Mouse (Mus musculus) fibroblast of lung, adult 2 months (primary cell): ENCODE measurements around the gene Traf3.

Experiments
- DNase-seq: peaks from one replicate; pipeline ENCODE4 v3.0.0-alpha.2; 2011; ENCODE audit warnings: low read depth

The Traf3 gene

GRCm38 (mm10) chr12:111165831-111166591 lies at the start of gene Traf3:
Traf3 (plus strand) TSS chr12:111166370.
- no peak for DNase-seq

GRCm38 (mm10) chr12:111119506-111120085 lies 46.6 kb upstream of the Traf3 start:
- DNase-seq, result no peak

GRCm38 (mm10) chr12:111120976-111121645 lies 45.1 kb upstream of the Traf3 start:
- no peak for DNase-seq

DNA sequence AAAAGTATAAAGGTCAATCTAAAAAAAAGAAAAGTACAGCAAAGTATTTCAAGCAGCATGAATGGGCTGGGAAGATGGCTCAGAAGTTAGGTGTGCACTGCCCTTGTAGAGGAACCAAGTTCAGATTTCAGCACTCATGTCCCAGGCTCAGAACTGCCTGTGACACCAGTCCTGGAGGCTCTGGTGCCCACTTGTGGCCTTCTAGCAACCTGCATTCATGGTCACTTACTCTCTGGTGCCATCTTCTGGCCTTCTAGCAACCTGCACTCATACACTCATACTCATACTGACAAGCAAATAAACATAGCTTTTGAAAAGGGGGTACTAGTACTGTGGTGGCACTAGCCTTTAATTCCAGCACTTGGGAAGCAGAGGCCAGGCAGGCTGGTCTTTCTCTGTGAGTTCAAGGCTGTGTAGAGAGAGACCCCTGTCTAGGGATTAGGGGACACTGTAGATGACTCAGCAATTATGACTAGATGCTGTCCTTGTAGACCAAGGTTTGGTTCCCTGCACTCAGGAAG lies 43.8 kb upstream of the Traf3 start:
- DNase-seq, result peak; percentile 2

- DNase-seq, result no peak
Measured at GRCm38 (mm10) chr12:111124601-111125260, 41.4 kb upstream of the Traf3 start.

GRCm38 (mm10) chr12:111125666-111126065 lies 40.5 kb upstream of the Traf3 start:
- DNase-seq, result no peak

DNA sequence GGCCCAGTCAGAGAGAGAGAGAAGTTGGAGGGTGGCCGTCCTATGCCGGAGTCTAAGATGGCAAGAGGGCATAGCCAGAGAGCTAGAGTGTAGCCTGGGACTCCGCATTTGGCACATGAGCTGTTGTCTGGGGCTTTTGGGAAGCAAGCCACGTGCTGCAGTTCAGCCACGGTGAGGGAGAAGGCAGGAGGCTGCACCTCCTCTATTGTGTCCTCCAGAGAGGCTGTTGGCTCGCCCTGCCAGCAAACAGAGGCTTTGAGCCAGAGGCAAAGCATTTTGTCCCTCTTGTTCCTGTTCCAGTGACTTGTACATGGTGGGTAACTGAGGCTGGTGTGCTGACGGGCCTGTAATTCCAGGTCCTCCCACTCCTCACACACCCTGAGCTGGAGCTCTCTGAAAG lies 32.0 kb upstream of the Traf3 start:
- DNase-seq, result no peak

- DNase-seq, result peak; percentile 4
Measured at GRCm38 (mm10) chr12:111134791-111135733, 31.1 kb upstream of the Traf3 start.

- DNase-seq, result no peak
Measured at GRCm38 (mm10) chr12:111135953-111136352, 30.2 kb upstream of the Traf3 start.

DNA sequence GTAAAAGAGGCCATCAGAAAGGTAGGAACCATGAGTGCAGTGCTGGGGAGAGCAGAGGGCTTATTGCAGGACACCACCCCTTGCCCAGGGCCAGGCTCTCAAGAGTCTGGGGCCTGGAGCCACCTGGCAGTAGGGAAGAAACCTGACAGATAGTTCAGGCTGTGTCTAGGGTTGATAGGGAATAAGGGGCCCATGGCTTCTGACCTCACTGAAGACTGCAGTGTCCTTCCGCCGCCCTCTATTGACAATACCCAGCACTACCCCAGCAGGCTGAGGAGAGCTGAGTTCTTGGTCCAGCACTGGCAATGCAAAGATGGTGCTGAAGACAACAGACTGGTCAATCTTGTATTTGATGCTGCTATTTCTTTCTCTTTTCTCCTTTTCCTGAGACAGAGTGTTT lies 29.1 kb upstream of the Traf3 start:
- no peak for DNase-seq

- no peak for DNase-seq
Measured at GRCm38 (mm10) chr12:111143005-111143508, 23.1 kb upstream of the Traf3 start.

GRCm38 (mm10) chr12:111143509-111144063 lies 22.6 kb upstream of the Traf3 start:
- no peak for DNase-seq

GRCm38 (mm10) chr12:111144598-111144997 lies 21.6 kb upstream of the Traf3 start:
- DNase-seq, result no peak

DNA sequence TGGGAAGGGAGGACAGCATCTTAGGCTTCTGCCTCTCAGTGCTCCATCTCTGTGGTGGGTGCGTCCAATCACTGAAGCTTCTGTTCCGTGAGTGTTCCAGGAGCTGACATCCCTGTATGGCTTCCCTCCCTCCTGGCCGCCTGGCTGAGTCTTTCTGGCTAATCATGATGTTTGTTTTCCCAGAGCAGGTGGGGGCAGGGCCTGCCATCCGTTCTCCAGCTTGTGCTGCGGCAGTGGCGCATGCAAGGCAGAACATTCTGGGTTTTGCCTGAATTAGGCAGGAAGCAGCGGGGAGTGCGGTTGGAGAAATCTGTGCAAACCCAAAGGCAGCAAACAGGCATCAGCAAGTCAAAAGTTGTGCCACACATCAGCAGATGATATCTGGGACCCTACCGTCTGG lies 20.9 kb upstream of the Traf3 start:
- no peak for DNase-seq

DNA sequence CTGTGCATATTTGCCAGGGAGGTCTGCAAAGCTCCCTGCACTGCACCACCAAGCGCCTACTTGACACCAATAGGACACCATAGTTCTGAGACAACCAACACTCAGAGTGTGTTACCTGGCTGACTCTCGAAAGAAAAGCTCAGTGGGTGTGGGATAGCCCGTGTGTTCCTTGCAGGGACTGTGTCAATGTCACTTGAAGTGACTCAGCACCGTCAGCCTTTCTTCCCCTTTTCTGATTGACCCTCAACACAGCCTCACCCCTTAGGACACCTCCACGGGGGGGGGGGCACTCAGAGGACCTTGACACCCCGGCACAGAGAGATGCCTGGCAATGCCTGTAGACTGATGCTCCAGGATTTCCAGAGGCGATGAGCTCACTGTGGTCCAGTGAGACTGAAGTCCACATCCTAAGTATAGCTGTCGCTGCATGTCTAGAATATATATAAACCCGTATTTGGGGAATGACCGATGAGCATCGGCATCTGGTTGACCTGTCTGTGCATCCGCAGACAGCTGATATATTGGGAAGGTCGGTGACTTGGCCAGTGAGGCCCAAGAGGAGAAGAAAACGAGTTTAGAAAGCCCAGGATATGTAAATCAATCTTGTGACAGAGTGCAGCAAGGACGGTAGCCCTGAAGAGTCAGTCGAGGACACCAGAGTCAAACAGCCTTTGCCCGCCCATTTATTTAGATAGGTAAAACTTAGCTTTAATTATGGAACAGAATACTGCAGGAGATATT lies 16.5 kb upstream of the Traf3 start:
- DNase-seq, result no peak

GRCm38 (mm10) chr12:111150236-111150596 lies 16.0 kb upstream of the Traf3 start:
- DNase-seq, result no peak

GRCm38 (mm10) chr12:111151422-111152156 lies 14.6 kb upstream of the Traf3 start:
- no peak for DNase-seq

DNA sequence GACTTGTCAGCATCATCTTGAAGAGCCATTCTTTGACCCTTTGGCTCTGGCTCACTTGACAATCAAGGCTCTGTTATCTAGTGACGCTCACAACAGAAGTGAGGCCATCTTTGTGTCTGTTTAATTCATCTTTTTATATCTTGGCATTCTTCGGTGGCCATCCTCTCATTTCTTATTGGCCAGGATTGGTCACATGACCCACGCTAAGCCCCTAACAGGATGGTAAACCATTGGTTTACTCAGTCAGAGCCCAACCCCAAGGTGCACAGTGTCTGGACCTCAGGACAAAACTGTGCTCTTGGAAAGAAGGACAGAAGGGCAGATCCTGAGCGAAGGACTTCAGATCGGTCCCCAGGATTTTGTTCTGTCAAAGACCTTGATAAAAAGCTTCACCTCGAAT lies 13.6 kb upstream of the Traf3 start:
- no peak for DNase-seq

DNA sequence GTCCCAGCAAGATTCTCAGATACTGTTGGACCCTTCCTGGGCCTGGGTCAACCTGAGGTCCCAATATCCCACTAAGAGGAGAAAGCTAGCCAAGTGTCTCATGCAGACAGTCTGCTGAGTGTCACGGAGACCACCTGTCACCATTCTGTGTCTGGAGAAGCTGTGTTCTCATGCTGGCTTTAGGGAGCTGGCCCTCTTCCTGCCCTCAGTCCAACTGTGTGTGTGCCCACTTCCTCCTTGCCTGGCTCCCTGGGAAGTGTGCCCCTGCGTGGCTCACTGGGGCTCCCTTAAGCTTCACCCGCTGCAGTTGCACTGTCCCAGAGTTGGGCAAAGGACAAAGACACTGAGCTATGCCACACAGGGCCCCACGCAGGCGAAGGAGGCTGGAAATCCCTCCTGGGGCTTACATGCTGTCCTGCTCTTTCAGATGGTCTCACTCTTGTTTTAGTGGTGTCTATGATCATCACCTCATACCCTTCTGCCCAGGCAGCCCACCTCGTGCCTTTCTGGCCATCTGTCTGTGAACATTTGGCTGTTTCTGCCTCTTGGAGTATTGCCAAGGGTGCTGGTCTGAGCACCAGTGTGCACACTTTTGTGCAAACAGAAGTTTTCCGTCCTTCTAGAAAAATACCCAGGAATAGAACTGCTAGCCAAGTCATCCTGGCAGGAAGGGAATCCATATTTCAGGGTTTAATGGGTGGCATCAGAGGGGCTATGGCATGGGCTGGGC lies 13.0 kb upstream of the Traf3 start:
- no peak for DNase-seq
